Mouse (Mus musculus) MN1 (cell line): ENCODE measurements around the gene Slc38a6.

Source experiments
- DNase-seq: peaks from one replicate; pipeline ENCODE4 v3.0.0-alpha.2; 2016; ENCODE audit warnings: low spot score

The Slc38a6 gene

GRCm38 (mm10) chr12:73393881-73394291 is 107.3 kb downstream of the Slc38a6 start:
- DNase-seq: no peak

GRCm38 (mm10) chr12:73394571-73394970 is 108.0 kb downstream of the Slc38a6 start:
- no peak for DNase-seq

- no peak for DNase-seq
Observed at GRCm38 (mm10) chr12:73399426-73399825, 112.8 kb downstream of the Slc38a6 start.

GRCm38 (mm10) chr12:73400481-73401025 is 114.0 kb downstream of the Slc38a6 start:
- no peak for DNase-seq

- DNase-seq: no peak
Observed at GRCm38 (mm10) chr12:73401520-73402130, 115.0 kb downstream of the Slc38a6 start.

- no peak for DNase-seq
Observed at GRCm38 (mm10) chr12:73402137-73402712, 115.6 kb downstream of the Slc38a6 start.

- no peak for DNase-seq
Observed at GRCm38 (mm10) chr12:73402851-73403665, 116.5 kb downstream of the Slc38a6 start.
